Mouse (Mus musculus) forebrain, embryonic 15.5 days (tissue): Measurements from ENCODE around the gene Ugcg. TPM values are rescaled to one million over a fixed set of nuclear protein-coding genes. Genes with fewer than 3 reads are reported as not detected.

ENCODE experiments used
- ATAC-seq: fragments of 200-750 bp; cut with Nextera tagmentation; replicated peaks from 2 replicates; pipeline ENCODE4 v1.8.0; 2017; ENCODE audit warnings: mild to moderate bottlenecking, moderate TSS enrichment, moderate library complexity
- H3K27ac ChIP-seq: fragments of 300-500 bp; sonication (generic); replicated peaks from 2 replicates; pipeline ENCODE4 v1.5.1; 2015; ENCODE audit warnings: mild to moderate bottlenecking, inconsistent platforms
- H3K27me3 ChIP-seq: fragments of 300-500 bp; sonication (generic); 2 replicates; pipeline ENCODE4 v1.6.1; 2015; ENCODE audit warnings: inconsistent platforms
- H3K36me3 ChIP-seq: fragments of 300-500 bp; sonication (generic); 2 replicates; pipeline ENCODE4 v1.6.1; 2015; ENCODE audit warnings: mild to moderate bottlenecking, inconsistent platforms
- H3K4me1 ChIP-seq: fragments of 300-500 bp; sonication (generic); 2 replicates; pipeline ENCODE4 v1.6.1; 2015; ENCODE audit warnings: inconsistent platforms
- H3K4me2 ChIP-seq: fragments of 300-500 bp; sonication (generic); replicated peaks from 2 replicates; pipeline ENCODE4 v1.6.1; 2015; ENCODE audit warnings: mild to moderate bottlenecking, inconsistent platforms
- H3K4me3 ChIP-seq: fragments of 300-500 bp; sonication (generic); 2 replicates; pipeline ENCODE4 v1.5.1; 2015; ENCODE audit warnings: mild to moderate bottlenecking, inconsistent platforms
- H3K9ac ChIP-seq: fragments of 300-500 bp; sonication (generic); replicated peaks from 2 replicates; pipeline ENCODE4 v1.6.1; 2015; ENCODE audit warnings: mild to moderate bottlenecking, inconsistent platforms
- H3K9me3 ChIP-seq: fragments of 300-500 bp; sonication (generic); 2 replicates; pipeline ENCODE4 v1.6.1; 2016; ENCODE audit warnings: inconsistent platforms
- WGBS: fragments of 180-500 bp; shearing (Covaris S2); methylation state at CpG from one replicate; pipeline ENCODE4 v1.1.7; 2015; ENCODE audit warnings: mixed read lengths; 5-methylcytosine and 5-hydroxymethylcytosine counted together
- polyA plus RNA-seq: library from polyadenylated mRNA; unstranded; fragments of >200 nt; fragmentation: Nextera tagmentation; extraction: Ambion mirVana; gene quantifications from 2 replicates; pipeline ENCODE4 v1.2.1, GENCODE M21; 2015

Ugcg gene
- polyA plus RNA-seq, 1 experiment from 2014 or later: 15.7 TPM

DNA sequence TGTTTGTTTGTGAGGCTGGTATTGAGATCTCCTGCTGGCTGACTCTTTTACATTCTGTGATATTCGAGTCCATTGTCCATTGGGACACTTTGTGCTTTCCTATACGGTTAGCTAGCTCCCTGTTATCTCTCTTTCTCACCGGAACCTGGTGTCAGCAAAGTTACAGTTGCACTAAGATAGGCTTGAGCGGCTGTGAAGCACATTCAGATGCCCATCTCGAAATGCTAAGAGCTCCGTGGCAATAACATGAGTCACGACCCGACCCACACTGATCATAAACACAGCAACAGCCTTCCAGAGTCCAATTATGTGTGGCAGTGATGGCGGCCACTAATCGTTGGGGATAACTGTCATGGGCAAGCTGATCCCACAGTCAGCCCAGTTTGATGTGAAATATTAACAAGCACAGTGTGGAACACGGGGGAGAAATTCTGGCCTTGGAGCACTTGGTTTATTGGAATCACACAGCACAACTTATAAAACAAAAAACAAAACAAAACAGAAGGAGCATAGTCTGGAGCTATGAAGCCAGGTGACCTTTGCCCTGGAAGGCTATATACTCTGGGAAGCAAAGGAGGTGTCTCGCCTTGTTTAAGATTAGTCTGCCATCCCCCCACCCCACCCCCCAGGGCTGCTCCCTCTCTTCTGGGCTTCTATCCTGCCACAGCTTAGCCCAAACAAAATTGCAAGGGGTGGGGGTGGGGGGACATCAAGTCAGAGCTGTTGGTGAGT, 7.5 kb downstream of the Ugcg start:
- WGBS: 52% methylated on average over 12 of the region's 12 CpGs
- Histone ChIP-seq H3K4me1 (peaks cover 29% of the 10 kb centered on the region), H3K9ac (no peak overlapping the region), H3K4me2 (no peak overlapping the region), H3K36me3 (no peaks in the 10 kb centered on the region), H3K27me3 (no peaks in the 10 kb centered on the region), H3K9me3 (no peaks in the 10 kb centered on the region), H3K27ac (no peak overlapping the region), H3K4me3 (no peak overlapping the region)
- ATAC-seq: no peak

GRCm38 (mm10) chr4:59197078-59197424, 8.0 kb downstream of the Ugcg start:
- no peaks in the 10 kb centered on the region for H3K9me3 ChIP-seq
- no peak overlapping the region for H3K9ac ChIP-seq
- peaks cover 29% of the 10 kb centered on the region for H3K4me1 ChIP-seq
- H3K4me3 ChIP-seq: no peak overlapping the region
- H3K36me3 ChIP-seq: no peaks in the 10 kb centered on the region
- no peaks in the 10 kb centered on the region for H3K27me3 ChIP-seq
- 53% methylated on average over 6 of the region's 6 CpGs for WGBS
- no peak for ATAC-seq
- no peak overlapping the region for H3K4me2 ChIP-seq
- H3K27ac ChIP-seq: no peak overlapping the region

GRCm38 (mm10) chr4:59197462-59197861, 8.4 kb downstream of the Ugcg start:
- no peak overlapping the region for H3K4me3 ChIP-seq
- no peak overlapping the region for H3K27ac ChIP-seq
- H3K9me3 ChIP-seq: no peaks in the 10 kb centered on the region
- H3K4me1 ChIP-seq: peaks cover 29% of the 10 kb centered on the region
- no peaks in the 10 kb centered on the region for H3K27me3 ChIP-seq
- no peak overlapping the region for H3K4me2 ChIP-seq
- no peaks in the 10 kb centered on the region for H3K36me3 ChIP-seq
- 78% methylated on average over 3 of the region's 3 CpGs for WGBS
- H3K9ac ChIP-seq: no peak overlapping the region
- no peak for ATAC-seq

DNA sequence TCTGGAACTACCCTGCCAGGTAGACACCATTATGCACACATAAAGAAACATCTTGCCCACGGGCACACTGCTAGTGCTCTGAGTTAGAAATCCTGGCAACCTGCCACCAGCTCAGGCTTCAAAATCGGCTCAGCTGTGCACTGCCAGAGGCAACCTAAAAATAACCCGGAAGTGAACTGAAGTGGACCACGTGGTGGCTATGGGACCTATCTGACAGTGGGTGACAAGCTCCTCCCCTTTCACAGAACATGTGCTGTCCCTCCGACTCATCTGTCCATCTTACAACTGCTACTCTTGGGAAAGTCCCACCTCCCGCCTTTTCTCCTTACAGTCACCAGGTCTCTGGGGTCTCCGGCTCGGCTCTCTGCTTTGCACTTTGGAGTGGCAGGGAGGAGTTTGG, 10.3 kb downstream of the Ugcg start:
- Histone ChIP-seq H3K27ac (no peak overlapping the region), H3K9me3 (no peaks in the 10 kb centered on the region), H3K36me3 (no peaks in the 10 kb centered on the region), H3K4me2 (no peak overlapping the region), H3K27me3 (no peaks in the 10 kb centered on the region), H3K4me1 (peaks cover 34% of the 10 kb centered on the region), H3K4me3 (no peak overlapping the region), H3K9ac (no peak overlapping the region)
- ATAC-seq: peak; percentile 78
- 29% methylated on average over 8 of the region's 8 CpGs for WGBS

DNA sequence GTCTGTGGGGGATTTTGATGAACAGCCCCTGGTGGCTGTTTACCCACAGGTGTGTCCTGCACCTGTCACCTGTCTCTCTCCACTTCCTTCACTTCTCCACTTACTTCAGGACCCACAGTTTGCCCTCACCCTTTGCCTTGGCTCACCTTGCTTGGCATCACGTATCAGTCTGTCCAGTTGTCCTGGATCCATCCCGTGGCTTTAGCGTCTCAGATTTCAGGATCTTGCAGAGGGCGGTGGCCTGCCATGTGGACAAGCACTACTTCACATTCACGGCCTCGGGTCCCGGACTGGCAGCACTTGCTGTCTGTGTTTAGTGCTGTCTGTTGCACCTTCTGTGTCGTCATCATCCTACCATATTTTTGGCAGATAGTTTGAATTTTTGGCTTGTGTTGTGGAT, 10.7 kb downstream of the Ugcg start:
- Histone ChIP-seq H3K27me3 (no peaks in the 10 kb centered on the region), H3K27ac (no peak overlapping the region), H3K4me1 (peaks cover 34% of the 10 kb centered on the region), H3K36me3 (no peaks in the 10 kb centered on the region), H3K4me3 (no peak overlapping the region), H3K9ac (no peak overlapping the region), H3K4me2 (no peak overlapping the region), H3K9me3 (no peaks in the 10 kb centered on the region)
- ATAC-seq: peak; percentile 27; the same call in 1 of the 2 replicates
- 74% methylated on average over 8 of the region's 8 CpGs for WGBS

GRCm38 (mm10) chr4:59200636-59201035, 11.6 kb downstream of the Ugcg start:
- H3K9ac ChIP-seq: no peak overlapping the region
- H3K4me3 ChIP-seq: no peak overlapping the region
- H3K4me1 ChIP-seq: peaks cover 34% of the 10 kb centered on the region
- 75% methylated on average over 3 of the region's 3 CpGs for WGBS
- no peak overlapping the region for H3K4me2 ChIP-seq
- no peaks in the 10 kb centered on the region for H3K27me3 ChIP-seq
- no peaks in the 10 kb centered on the region for H3K36me3 ChIP-seq
- ATAC-seq: no peak
- H3K9me3 ChIP-seq: no peaks in the 10 kb centered on the region
- no peak overlapping the region for H3K27ac ChIP-seq

GRCm38 (mm10) chr4:59204616-59205015, 15.6 kb downstream of the Ugcg start:
- Histone ChIP-seq H3K4me2 (no peak overlapping the region), H3K27ac (no peak overlapping the region), H3K27me3 (no peaks in the 10 kb centered on the region), H3K4me3 (no peak overlapping the region), H3K36me3 (no peaks in the 10 kb centered on the region), H3K4me1 (peaks cover 25% of the 10 kb centered on the region), H3K9ac (no peak overlapping the region), H3K9me3 (no peaks in the 10 kb centered on the region)
- no peak for ATAC-seq
- WGBS: 89% methylated on average over 4 of the region's 4 CpGs

GRCm38 (mm10) chr4:59205758-59206340, 16.8 kb downstream of the Ugcg start:
- Histone ChIP-seq H3K9ac (no peak overlapping the region), H3K9me3 (no peaks in the 10 kb centered on the region), H3K4me3 (no peak overlapping the region), H3K4me2 (no peak overlapping the region), H3K27ac (no peak overlapping the region), H3K36me3 (no peaks in the 10 kb centered on the region), H3K4me1 (peaks cover 19% of the 10 kb centered on the region), H3K27me3 (no peaks in the 10 kb centered on the region)
- no peak for ATAC-seq
- 60% methylated on average over 2 of the region's 2 CpGs for WGBS

DNA sequence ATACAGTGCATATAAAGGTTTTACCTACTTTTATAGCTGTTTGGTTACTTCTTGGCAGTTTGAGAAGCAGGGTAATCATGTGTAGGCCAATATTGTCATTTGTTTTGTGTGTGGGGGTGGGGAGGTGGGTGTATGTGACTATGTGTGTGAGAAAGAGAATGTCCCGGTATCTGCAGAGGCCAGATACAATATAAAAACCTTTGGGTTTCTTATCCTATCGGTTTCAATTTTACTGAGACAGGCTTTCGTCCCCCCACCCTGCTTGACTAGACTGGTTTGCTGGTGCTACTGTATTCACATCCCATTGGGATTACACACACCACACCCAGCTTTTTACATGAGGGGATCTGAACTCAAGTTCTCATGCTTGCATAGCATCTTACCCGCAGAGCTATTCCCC, 17.5 kb downstream of the Ugcg start:
- no peak overlapping the region for H3K4me3 ChIP-seq
- 83% methylated on average over 4 of the region's 4 CpGs for WGBS

DNA sequence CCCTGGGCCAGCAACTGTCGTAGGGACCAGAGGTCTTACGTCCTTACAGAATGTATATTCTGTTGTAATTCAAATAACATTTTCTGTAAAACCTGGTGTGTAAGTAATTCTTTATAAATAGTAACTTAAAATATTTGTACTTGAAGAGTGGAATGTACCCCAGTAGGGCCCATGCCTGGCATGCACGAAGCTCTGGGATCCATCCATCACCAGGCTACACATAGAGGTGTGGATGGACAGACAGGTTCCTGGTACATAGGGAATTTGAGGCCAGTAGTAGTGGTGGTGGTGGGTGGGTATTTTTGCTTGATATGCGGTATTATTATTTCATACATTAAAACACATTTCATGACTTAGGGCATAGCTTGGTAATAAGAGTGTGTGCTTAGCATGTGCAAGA, 19.6 kb downstream of the Ugcg start:
- Histone ChIP-seq H3K27ac (no peak overlapping the region), H3K4me1 (peaks cover 18% of the 10 kb centered on the region), H3K4me3 (no peak overlapping the region), H3K27me3 (no peaks in the 10 kb centered on the region), H3K9me3 (no peaks in the 10 kb centered on the region), H3K9ac (no peak overlapping the region), H3K36me3 (no peaks in the 10 kb centered on the region), H3K4me2 (no peak overlapping the region)
- 94% methylated on average over 4 of the region's 4 CpGs for WGBS
- no peak for ATAC-seq

More for the DNA sequence above, 17.5 kb downstream of the Ugcg start:
- H3K27me3 ChIP-seq: no peaks in the 10 kb centered on the region
- H3K27ac ChIP-seq: no peak overlapping the region
- H3K4me2 ChIP-seq: no peak overlapping the region
- peaks cover 19% of the 10 kb centered on the region for H3K4me1 ChIP-seq
- H3K36me3 ChIP-seq: no peaks in the 10 kb centered on the region
- ATAC-seq: no peak
- no peaks in the 10 kb centered on the region for H3K9me3 ChIP-seq
- no peak overlapping the region for H3K9ac ChIP-seq

GRCm38 (mm10) chr4:59211181-59211580, 22.1 kb downstream of the Ugcg start:
- 94% methylated on average over 9 of the region's 9 CpGs for WGBS
- H3K36me3 ChIP-seq: peaks cover 17% of the 10 kb centered on the region

GRCm38 (mm10) chr4:59213833-59214232, 24.8 kb downstream of the Ugcg start:
- WGBS: 82% methylated on average over 4 of the region's 4 CpGs
- no peaks in the 10 kb centered on the region for H3K4me1 ChIP-seq

More at GRCm38 (mm10) chr4:59211181-59211580, 22.1 kb downstream of the Ugcg start:
- Histone ChIP-seq H3K4me3 (no peak overlapping the region), H3K9ac (no peak overlapping the region), H3K9me3 (no peaks in the 10 kb centered on the region), H3K27ac (no peak overlapping the region), H3K4me2 (no peak overlapping the region), H3K4me1 (peaks cover 8% of the 10 kb centered on the region), H3K27me3 (no peaks in the 10 kb centered on the region)
- ATAC-seq: no peak

DNA sequence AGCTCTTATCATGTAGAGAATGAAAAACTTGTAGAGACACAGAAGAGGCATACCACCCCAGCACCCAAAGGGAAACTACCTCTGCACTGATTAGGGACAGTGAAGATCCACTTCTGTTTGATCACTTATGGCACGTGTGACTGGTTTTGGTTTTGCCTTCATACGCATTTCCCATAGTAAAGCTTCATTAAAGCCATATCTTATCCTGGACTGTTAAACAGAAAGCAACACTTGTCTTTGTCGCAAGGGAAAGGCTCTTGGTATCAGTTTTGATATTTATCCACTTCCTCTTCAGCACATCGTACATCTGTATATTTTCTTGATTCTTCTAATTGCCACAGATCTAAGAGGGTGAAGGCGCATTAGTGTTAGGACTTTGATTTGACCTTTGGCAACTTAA, 25.6 kb downstream of the Ugcg start:
- Histone ChIP-seq H3K27me3 (no peaks in the 10 kb centered on the region), H3K9ac (no peak overlapping the region), H3K9me3 (no peaks in the 10 kb centered on the region), H3K4me3 (no peak overlapping the region), H3K36me3 (peaks cover 25% of the 10 kb centered on the region), H3K27ac (no peak overlapping the region), H3K4me2 (no peak overlapping the region), H3K4me1 (no peaks in the 10 kb centered on the region)
- no peak for ATAC-seq
- WGBS: 96% methylated on average over 5 of the region's 5 CpGs

More at GRCm38 (mm10) chr4:59213833-59214232, 24.8 kb downstream of the Ugcg start:
- no peaks in the 10 kb centered on the region for H3K27me3 ChIP-seq
- H3K4me3 ChIP-seq: no peak overlapping the region
- no peaks in the 10 kb centered on the region for H3K9me3 ChIP-seq
- no peak overlapping the region for H3K4me2 ChIP-seq
- no peak for ATAC-seq
- H3K9ac ChIP-seq: no peak overlapping the region
- H3K36me3 ChIP-seq: peaks cover 22% of the 10 kb centered on the region
- H3K27ac ChIP-seq: no peak overlapping the region
